Mouse (Mus musculus): ENCODE measurements around the gene Fgfr2.

The Fgfr2 gene

DNA sequence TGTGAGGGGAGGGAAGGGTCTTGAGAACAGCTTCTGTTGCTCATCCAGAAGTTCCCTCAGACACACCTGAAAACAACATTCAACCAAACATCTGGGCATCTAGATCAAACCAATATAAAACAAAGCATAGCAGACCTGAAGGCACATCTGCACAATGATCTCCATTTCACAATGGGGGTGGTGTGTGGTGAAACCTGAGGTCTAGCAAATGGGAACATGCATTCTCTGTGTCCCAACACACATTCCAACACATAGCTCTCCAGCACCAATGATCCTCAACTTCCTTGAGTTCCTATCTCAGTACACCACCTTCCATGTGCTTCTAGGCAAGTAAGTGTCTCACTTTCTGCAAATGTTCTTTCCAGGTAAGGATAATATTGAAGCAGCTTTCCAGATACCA lies 707.3 kb downstream of the Fgfr2 start:
- no peak for DNase-seq (ENCODE audit: low spot score in 2 of 2)

DNA sequence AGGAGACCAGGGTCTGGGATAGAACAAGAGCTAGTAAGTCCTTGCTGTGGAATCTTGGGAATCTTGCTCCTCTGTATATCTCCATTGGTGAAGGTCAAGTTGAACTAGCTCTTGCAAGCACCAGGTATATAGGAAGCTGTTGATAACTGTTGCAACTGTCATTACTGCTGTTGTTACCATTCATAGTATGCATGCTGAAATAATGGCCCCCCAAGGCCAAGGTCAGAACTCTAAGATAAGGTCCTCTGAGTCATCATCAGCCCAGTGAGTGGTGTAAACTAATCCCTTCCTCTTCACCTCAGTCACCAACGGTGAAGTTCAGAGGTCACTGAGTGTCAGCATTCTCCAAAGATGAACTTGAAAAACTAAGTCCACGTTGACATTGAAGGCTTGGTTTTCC lies 710.6 kb downstream of the Fgfr2 start:
- DNase-seq (ENCODE audit: low spot score in 2 of 2) = no peak

- no peak for DNase-seq (ENCODE audit: low spot score in 2 of 2)
These were observed 711.4 kb downstream of the Fgfr2 start for GRCm38 (mm10) chr7:132411708-132412107.

DNA sequence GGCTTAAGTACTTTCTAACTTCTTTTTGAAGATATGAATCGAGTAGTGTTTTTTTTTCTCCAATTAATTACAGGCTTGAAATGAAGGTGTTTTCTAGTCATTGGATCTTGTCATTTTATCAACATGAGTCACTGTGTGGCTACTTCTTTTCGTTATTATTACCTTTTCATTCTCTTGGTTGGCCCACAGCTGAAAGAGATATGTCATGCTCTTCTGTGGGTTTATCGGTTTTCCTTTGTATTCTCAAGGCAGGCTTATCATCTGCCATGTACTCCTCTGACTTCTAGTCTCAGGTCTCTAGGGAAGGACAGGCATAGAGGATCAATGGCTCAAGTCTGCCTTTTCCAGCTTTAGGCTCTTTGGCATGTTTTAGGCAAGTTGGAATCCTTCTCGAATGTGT lies 712.2 kb downstream of the Fgfr2 start:
- no peak for DNase-seq (ENCODE audit: low spot score in 2 of 2)

DNA sequence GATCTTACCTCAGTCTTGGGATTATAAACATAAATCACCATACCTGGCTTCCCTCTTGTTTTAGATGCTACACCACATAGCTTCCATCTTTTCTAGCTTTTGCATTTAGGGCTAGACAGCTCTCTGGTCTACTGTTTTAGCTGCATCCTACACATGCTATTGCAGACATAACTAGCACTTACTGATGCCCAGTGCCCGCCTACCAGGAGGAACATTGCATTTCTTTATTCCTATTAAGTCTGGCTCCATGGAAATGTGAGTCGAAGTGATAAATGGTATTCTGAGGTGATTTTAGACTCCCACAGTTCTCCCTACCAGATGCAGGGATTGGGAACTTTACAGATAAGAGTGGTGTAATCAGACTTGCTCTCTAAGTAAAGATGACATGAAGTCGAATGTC lies 713.3 kb downstream of the Fgfr2 start:
- DNase-seq (ENCODE audit: low spot score in 2 of 2) = peak in 1 of 2 experiments; percentile 47

GRCm38 (mm10) chr7:132402377-132403084 lies 720.6 kb downstream of the Fgfr2 start:
- DNase-seq (ENCODE audit: low spot score in 2 of 2) = no peak

GRCm38 (mm10) chr7:132398487-132398886 lies 724.7 kb downstream of the Fgfr2 start:
- DNase-seq (ENCODE audit: low spot score in 2 of 2) = no peak

GRCm38 (mm10) chr7:132396661-132397322 lies 726.4 kb downstream of the Fgfr2 start:
- no peak for DNase-seq (ENCODE audit: low spot score in 2 of 2)

DNA sequence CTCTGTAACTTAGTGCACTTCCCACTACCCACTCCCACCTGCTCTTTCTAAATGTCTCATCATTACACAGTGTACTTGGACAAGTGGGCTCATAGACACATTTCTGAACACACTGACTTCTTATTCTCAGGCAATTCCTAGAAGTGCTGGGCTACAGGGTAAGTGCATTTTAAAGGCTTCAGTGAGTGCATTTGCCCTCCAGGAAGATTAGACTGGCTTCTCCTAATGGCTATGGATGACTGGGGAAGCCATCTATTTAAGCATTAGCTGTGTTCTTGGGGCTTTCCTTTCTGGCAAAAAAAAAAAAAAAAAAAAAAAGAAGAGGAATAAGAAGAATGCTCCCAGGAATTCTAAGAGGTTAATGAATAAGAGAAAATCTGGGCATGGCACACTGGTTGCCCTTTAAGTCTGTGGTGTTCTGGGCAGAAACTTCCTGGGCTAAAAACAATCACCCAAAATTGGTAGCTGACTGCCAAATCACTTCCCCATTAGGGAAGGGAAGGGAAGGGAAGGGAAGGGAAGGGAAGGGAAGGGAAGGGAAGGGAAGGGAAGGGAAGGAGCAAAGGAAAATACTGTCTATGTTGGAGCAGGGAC lies 729.5 kb downstream of the Fgfr2 start:
- DNase-seq (ENCODE audit: low spot score in 2 of 2) = no peak

DNA sequence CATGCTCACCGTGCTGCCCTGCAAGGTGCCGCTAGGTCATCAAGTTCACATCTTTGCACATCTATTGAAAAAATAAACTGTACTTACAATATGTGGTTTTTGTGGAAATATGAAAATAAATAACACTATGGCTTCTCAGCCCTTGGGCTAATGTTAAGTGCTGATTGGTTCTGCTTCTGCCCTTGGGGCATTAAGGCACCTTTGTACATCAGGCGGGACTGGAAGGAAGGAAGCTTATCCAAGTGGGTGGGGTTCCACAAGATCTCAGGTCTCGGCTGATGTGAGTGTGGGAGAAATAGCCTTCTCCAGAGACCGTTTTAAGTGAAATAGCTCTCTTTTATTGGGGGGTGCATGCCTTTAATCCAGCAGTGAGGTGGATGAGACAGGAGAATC lies 730.1 kb downstream of the Fgfr2 start:
- no peak for DNase-seq (ENCODE audit: low spot score in 2 of 2)

DNA sequence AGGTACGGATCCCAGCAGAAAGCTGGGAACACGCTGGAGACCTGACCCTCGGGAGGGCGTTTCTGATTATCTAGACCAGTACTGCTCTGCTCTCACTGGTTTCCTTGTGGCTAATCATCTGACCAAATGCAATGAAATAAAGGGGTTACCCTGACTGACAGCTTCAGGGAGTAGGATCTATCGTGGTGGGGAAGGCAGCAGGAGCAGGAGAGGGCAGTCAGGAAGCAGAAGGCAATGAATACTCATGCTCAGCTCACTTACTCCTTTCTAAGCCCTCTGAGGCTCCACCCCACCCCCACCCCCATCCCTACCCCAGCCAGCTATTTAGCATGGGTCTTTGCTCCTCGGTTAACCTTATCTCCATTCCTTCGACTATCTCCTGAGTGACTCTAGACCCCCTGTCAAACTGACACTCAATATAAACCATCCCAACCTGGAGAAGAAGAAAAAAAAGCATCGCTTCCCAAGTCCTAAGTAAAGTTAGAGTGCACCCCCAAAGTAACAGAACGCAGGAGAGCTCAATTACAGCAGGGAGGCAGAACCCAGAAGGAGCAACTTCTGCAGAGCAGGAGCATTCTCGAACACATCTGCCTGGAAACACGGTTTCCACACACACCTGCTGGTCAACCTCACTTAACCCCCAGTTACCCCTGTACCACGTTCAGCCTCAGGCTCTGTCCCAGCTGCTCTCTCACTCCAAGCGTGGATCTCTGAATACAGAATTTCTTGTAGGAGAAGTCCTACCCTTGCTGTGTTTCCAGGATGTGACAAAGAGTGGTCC lies 730.7 kb downstream of the Fgfr2 start:
- no peak for DNase-seq (ENCODE audit: low spot score in 2 of 2)

DNA sequence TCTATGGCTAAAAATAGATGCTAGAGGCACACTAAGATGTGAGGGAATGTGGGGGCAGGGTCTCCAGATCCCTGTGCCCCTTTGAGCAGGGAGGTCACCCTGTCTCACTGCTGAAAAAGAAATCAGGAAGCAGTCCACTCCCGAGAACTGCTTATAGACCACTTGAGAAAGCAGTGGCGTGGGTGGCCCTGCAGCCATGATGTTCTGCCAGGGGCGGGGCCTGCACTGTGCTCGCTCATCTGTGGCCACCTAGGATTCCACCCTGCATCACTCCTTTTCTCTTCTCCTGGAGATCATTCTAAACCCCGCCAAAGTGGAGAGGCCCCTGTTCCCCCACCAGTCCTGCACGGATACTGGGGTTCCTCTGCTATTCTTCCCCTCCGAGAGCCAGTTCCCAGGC lies 733.7 kb downstream of the Fgfr2 start:
- DNase-seq (ENCODE audit: low spot score in 2 of 2) = no peak

DNA sequence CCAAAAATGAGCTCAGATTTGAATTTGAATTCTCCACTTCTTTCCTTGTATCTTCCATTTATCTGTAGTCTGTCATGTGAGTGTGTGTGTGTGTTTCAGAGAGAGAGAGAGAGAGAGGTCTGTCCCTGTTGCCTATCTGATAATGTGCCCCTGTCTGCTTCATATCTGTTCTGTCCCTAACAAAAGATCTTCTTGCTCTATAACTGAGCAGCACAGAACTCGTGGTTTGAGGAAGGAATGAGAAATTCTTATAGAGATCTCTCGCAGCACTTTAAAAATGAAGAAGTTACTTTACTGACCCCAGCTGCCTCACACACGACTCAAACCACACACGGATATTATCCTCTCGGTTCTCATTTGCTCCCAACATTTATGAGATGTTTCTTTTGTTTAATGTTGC lies 735.6 kb downstream of the Fgfr2 start:
- DNase-seq (ENCODE audit: low spot score in 2 of 2) = no peak

DNA sequence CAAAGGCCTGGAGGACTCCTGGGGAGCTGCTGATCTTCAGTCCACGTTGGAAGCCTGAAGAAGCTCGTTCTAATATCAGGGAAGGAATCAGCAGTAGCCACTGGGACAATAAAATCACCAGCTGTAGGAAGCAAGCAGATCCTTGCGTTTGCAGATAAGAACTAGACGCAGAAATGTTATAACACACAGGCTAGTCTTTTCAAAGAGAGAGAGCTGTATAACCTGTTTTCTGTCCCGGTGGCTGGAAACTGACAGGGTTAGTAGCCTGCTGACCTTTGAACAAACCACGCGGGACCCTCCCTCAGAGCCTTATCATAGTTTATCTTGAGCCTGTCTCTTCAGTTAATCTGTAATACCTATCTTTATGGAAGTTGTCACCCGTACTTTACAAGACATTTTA lies 736.8 kb downstream of the Fgfr2 start:
- DNase-seq (ENCODE audit: low spot score in 2 of 2) = no peak

DNA sequence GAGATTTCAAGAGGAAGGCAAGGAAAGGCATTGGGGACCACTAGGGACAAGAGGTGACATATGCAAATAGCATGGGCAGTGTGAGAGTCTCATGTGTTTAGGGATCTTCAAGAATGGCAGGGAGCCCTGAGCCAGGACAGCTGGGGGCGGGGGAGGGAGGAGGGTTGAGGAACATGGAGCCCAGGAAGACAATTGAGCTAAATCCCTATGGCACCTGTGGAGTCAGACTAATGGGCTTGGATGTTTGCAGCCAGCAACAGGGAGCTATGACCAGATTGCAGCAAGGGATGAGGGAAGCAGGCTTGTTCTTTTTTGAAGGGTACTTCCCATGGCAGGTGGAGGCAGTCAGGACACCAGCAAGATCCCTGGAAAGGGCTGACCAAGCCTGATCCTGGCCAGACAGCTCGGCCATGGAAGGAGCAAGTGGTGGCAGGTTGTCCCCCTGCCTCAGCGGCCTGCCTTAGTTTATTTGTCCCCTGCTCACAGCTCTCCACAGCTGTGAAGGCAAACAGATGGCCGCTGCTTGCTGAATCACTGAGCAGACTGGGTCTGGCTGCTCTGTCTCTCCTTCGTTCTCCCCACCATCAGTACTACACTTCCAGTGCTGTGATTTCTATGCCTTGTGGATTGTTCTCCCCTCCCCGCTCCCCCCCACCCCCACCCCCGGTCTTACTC lies 737.6 kb downstream of the Fgfr2 start:
- DNase-seq (ENCODE audit: low spot score in 2 of 2) = no peak

- no peak for DNase-seq (ENCODE audit: low spot score in 2 of 2)
These were observed 738.3 kb downstream of the Fgfr2 start for GRCm38 (mm10) chr7:132384736-132385455.

DNA sequence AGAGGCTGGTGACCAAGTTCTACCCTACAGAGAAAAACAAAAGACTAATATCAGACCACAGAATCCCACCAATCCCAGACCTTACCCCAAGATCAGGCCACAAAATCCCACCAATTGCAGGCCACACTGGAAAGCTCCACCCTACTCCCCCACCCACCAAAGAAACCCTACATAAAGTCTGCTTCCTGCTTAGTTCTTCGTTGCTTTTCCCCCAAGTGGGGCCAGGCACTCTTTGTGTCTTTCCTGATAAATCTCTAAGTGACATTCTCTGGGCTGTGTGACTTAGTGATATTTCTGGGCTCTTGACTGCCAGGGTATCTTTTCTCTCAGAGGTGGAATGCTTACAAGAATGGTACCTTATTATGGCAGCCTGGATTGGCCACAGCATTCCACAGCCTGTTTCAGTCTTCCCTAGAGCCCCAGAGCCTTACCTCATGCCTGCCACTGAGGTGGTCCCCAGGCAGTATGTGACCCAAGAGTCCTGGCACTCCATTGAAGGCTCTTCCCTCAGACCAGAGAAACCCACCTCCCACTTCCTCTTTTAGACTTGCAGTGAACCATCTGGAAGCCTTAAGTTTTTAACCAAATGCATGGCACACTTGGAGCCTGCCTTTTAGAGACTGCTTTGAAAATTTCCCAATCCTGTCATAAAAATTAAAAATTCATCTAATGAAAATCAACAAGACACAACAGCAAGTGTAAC lies 742.4 kb downstream of the Fgfr2 start:
- DNase-seq (ENCODE audit: low spot score in 2 of 2) = no peak

GRCm38 (mm10) chr7:132377913-132378312 lies 745.2 kb downstream of the Fgfr2 start:
- DNase-seq (ENCODE audit: low spot score in 2 of 2) = no peak

- DNase-seq (ENCODE audit: low spot score in 2 of 2) = peak in 1 of 2 experiments; percentile 18
These were observed 749.4 kb downstream of the Fgfr2 start for GRCm38 (mm10) chr7:132373594-132374378.
